Mouse (Mus musculus): Measurements from ENCODE around the gene Fam198b. TPM values are rescaled to one million over a fixed set of nuclear protein-coding genes. Genes with fewer than 3 reads are reported as not detected.

Gene Fam198b
- polyA plus RNA-seq, 1 experiment from 2014 or later: 1.4 TPM

GRCm38 (mm10) chr3:79878350-79878749 is 6.0 kb upstream of the Fam198b start:
- Histone ChIP-seq H3K4me2 (ENCODE audit: low read length) (no peak overlapping the region), H3K27me3 (replicated peaks; ENCODE audit: control insufficient read depth, insufficient read depth, low read length) (no peaks in the 10 kb centered on the region), H3K4me1 (replicated peaks; ENCODE audit: control insufficient read depth, insufficient read depth, low read length) (0 out of 2 replicates have a peak, but pooled peaks cover 2% of the 10 kb centered on the region), H3K36me3 (ENCODE audit: control insufficient read depth, insufficient read depth) (no peaks in the 10 kb centered on the region), H3K4me3 (replicated peaks; ENCODE audit: low read length) (no peak overlapping the region), H3K9me3 (ENCODE audit: control insufficient read depth, low read length) (no peaks in the 10 kb centered on the region), H3K27ac (ENCODE audit: low read length) (no peak overlapping the region), H3K9ac (replicated peaks; ENCODE audit: low read depth, low read length) (no peak overlapping the region)
- WGBS: 77% methylated on average over 3 of the region's 3 CpGs
- no peak for ATAC-seq

GRCm38 (mm10) chr3:79879246-79879645 is 5.1 kb upstream of the Fam198b start:
- Histone ChIP-seq H3K27ac (ENCODE audit: low read length) (no peak overlapping the region), H3K9me3 (ENCODE audit: control insufficient read depth, low read length) (no peaks in the 10 kb centered on the region), H3K27me3 (replicated peaks; ENCODE audit: control insufficient read depth, insufficient read depth, low read length) (no peaks in the 10 kb centered on the region), H3K4me3 (replicated peaks; ENCODE audit: low read length) (no peak overlapping the region), H3K4me2 (ENCODE audit: low read length) (no peak overlapping the region), H3K36me3 (ENCODE audit: control insufficient read depth, insufficient read depth) (no peaks in the 10 kb centered on the region), H3K9ac (replicated peaks; ENCODE audit: low read depth, low read length) (0 out of 2 replicates have a peak overlapping the region, but pooled peaks have one; percentile 14), H3K4me1 (replicated peaks; ENCODE audit: control insufficient read depth, insufficient read depth, low read length) (0 out of 2 replicates have a peak, but pooled peaks cover 2% of the 10 kb centered on the region)
- no peak for ATAC-seq
- WGBS: 52% methylated on average over 9 of the region's 9 CpGs

- Histone ChIP-seq H3K9ac (replicated peaks; ENCODE audit: low read depth, low read length) (no peak overlapping the region), H3K9me3 (ENCODE audit: control insufficient read depth, low read length) (no peaks in the 10 kb centered on the region), H3K27me3 (replicated peaks; ENCODE audit: control insufficient read depth, insufficient read depth, low read length) (no peaks in the 10 kb centered on the region), H3K4me1 (replicated peaks; ENCODE audit: control insufficient read depth, insufficient read depth, low read length) (peaks cover 5% of the 10 kb centered on the region; the same call in 1 of the 2 replicates), H3K27ac (ENCODE audit: low read length) (no peak overlapping the region), H3K4me3 (replicated peaks; ENCODE audit: low read length) (no peak overlapping the region), H3K4me2 (ENCODE audit: low read length) (no peak overlapping the region), H3K36me3 (ENCODE audit: control insufficient read depth, insufficient read depth) (no peaks in the 10 kb centered on the region)
- 44% methylated on average over 2 of the region's 2 CpGs for WGBS
- no peak for ATAC-seq
Measured at GRCm38 (mm10) chr3:79881645-79882044, 2.7 kb upstream of the Fam198b start.

DNA sequence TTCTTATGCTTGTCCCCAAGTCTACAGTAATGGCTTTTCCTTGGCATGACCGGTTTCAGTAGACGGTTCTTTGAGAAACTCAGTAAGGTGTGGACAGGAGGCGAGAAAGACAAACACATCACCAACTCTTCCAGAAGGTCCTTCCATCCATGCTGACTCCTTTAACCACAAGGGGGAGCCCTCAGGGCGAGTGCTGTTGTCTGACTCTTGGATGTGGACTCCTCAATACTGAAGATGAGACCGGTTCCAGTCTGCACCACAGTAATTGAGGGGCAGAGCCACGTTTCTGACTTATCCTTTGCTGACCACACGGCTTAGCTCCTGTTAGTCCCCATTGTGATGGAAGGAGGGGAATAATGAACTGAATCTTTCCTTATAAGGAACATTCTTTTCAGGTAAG is 1.2 kb upstream of the Fam198b start:
- Histone ChIP-seq H3K36me3 (ENCODE audit: control insufficient read depth, insufficient read depth) (no peaks in the 10 kb centered on the region), H3K9me3 (ENCODE audit: control insufficient read depth, low read length) (no peaks in the 10 kb centered on the region), H3K9ac (replicated peaks; ENCODE audit: low read depth, low read length) (no peak overlapping the region), H3K4me2 (ENCODE audit: low read length) (no peak overlapping the region), H3K4me1 (replicated peaks; ENCODE audit: control insufficient read depth, insufficient read depth, low read length) (peaks cover 11% of the 10 kb centered on the region), H3K4me3 (replicated peaks; ENCODE audit: low read length) (no peak overlapping the region), H3K27ac (ENCODE audit: low read length) (no peak overlapping the region), H3K27me3 (replicated peaks; ENCODE audit: control insufficient read depth, insufficient read depth, low read length) (no peaks in the 10 kb centered on the region)
- no peak for ATAC-seq
- 51% methylated on average over 7 of the region's 7 CpGs for WGBS

- Histone ChIP-seq H3K27ac (ENCODE audit: low read length) (no peak overlapping the region), H3K4me1 (replicated peaks; ENCODE audit: control insufficient read depth, insufficient read depth, low read length) (peaks cover 9% of the 10 kb centered on the region), H3K36me3 (ENCODE audit: control insufficient read depth, insufficient read depth) (no peaks in the 10 kb centered on the region), H3K9ac (replicated peaks; ENCODE audit: low read depth, low read length) (no peak overlapping the region), H3K9me3 (ENCODE audit: control insufficient read depth, low read length) (no peaks in the 10 kb centered on the region), H3K4me3 (replicated peaks; ENCODE audit: low read length) (no peak overlapping the region), H3K4me2 (ENCODE audit: low read length) (no peak overlapping the region), H3K27me3 (replicated peaks; ENCODE audit: control insufficient read depth, insufficient read depth, low read length) (no peaks in the 10 kb centered on the region)
- 52% methylated on average over 9 of the region's 9 CpGs for WGBS
- no peak; the same call in 1 of the 2 replicates for ATAC-seq
Measured at GRCm38 (mm10) chr3:79884761-79885189, 442 bp downstream of the Fam198b start.

DNA sequence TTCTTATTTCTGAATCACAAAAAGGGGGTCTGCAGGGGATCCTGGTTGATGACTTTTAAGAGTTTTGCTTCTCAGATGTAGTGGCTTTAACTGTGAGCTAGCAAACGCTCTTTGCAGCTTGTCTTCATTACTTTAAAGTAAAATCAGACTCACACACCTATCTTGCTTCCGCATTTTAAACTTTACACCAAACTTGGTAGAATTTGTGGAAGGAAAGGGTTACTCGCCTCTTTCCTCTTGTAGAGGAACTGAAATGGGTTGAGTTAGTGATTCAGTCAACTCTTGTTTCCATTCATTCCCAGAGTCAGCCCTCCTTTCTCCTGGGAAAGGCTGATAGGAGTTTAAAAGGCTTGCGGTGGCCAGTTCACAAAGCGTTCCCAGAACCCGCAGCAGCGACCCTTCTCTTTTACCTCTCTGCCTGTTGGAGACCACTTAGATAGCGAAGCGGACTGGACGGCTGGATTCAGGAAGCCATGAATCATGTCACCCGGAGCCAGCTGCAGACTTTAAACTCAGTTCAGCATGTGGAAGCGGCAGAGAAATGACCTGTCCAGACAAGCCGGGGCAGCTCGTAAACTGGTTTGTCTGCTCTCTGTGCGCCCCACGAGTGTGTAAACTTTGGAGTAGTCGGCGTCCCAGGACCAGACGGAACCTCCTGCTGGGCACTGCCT is 1.5 kb downstream of the Fam198b start:
- WGBS: 72% methylated on average over 19 of the region's 19 CpGs
- Histone ChIP-seq H3K27me3 (replicated peaks; ENCODE audit: control insufficient read depth, insufficient read depth, low read length) (no peaks in the 10 kb centered on the region), H3K9ac (replicated peaks; ENCODE audit: low read depth, low read length) (no peak overlapping the region), H3K27ac (ENCODE audit: low read length) (no peak overlapping the region), H3K9me3 (ENCODE audit: control insufficient read depth, low read length) (no peaks in the 10 kb centered on the region), H3K36me3 (ENCODE audit: control insufficient read depth, insufficient read depth) (no peaks in the 10 kb centered on the region), H3K4me1 (replicated peaks; ENCODE audit: control insufficient read depth, insufficient read depth, low read length) (peaks cover 9% of the 10 kb centered on the region), H3K4me3 (replicated peaks; ENCODE audit: low read length) (no peak overlapping the region), H3K4me2 (ENCODE audit: low read length) (no peak overlapping the region)
- ATAC-seq: 0 out of 2 replicates have a peak, but pooled peaks have one; percentile 3

DNA sequence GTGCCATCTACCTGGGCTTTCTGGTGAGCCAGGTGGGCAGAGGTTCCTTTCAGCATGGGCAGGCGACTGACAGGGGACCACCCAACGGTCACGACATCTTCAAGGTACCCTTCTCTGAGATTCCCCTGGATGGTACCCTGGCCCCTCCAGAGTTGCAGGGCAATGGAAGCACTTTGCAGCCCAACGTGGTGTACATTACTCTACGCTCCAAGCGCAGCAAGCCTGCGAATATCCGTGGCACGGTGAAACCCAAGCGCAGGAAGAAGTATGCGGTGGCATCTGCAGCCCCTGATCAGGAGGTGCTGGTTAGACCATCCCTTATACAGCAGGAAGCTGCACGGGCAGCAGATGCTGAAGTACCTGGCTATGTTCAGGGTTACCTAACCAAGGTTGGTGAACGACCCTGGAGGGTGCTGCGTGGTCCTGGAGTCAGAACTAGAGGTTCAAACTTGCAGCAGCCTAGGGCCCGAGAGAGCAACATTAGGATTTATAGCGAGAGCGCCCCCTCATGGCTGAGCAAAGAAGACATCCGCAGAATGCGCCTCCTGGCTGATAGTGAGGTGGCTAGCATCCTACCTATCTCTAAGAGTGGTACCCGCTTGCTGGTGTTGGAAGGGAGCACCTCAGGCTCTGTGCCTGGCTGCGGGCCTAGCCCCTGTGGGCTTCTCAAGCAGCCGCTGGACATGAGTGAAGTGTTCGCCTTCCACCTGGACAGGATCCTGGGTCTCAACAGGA is 2.2 kb downstream of the Fam198b start:
- no peaks in the 10 kb centered on the region for H3K9me3 ChIP-seq (ENCODE audit: control insufficient read depth, low read length)
- H3K4me2 ChIP-seq (ENCODE audit: low read length): no peak overlapping the region
- H3K9ac ChIP-seq (replicated peaks; ENCODE audit: low read depth, low read length): no peak overlapping the region; the same call in 1 of the 2 replicates
- no peaks in the 10 kb centered on the region for H3K27me3 ChIP-seq (replicated peaks; ENCODE audit: control insufficient read depth, insufficient read depth, low read length)
- H3K27ac ChIP-seq (ENCODE audit: low read length): peak overlapping the region; percentile 70
- H3K4me1 ChIP-seq (replicated peaks; ENCODE audit: control insufficient read depth, insufficient read depth, low read length): peaks cover 9% of the 10 kb centered on the region
- 91% methylated on average over 23 of the region's 23 CpGs for WGBS
- no peak overlapping the region for H3K4me3 ChIP-seq (replicated peaks; ENCODE audit: low read length)
- H3K36me3 ChIP-seq (ENCODE audit: control insufficient read depth, insufficient read depth): no peaks in the 10 kb centered on the region
- peak; percentile 47 for ATAC-seq

DNA sequence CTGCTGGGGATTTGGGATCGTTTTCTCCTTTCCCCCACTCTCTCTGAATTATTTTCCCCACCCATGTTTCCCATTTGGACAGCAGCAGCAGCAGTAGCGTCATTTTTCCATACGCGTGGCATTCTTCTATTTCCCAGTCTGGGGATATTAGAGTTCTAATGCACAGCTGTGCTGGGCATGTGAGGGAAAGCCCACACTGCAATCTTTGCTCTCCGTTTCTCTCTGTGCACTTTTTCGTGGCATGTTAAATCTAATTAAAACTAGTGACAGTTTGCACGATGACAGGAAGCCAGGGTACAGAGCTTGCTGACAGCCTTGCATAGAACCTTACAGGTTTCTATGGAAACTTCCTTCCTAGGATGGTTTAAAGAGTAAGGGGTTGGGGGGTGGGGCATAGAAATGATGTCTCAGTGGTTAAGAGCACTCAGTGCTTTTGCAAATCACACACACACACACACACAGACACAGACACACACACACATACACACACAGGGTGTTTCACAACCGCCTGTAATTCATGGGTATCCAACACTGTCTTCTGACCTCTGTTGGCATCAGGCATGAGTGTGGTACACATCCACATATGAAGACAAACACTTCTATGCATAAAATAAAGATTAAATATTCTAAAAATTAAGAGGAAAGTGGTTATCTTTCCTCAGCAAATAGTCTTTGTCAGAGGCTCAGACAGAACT is 3.0 kb downstream of the Fam198b start:
- no peak overlapping the region for H3K4me3 ChIP-seq (replicated peaks; ENCODE audit: low read length)
- peaks cover 9% of the 10 kb centered on the region for H3K4me1 ChIP-seq (replicated peaks; ENCODE audit: control insufficient read depth, insufficient read depth, low read length)
- ATAC-seq: peak; percentile 85
- no peaks in the 10 kb centered on the region for H3K27me3 ChIP-seq (replicated peaks; ENCODE audit: control insufficient read depth, insufficient read depth, low read length)
- no peaks in the 10 kb centered on the region for H3K9me3 ChIP-seq (ENCODE audit: control insufficient read depth, low read length)
- H3K9ac ChIP-seq (replicated peaks; ENCODE audit: low read depth, low read length): no peak overlapping the region; the same call in 1 of the 2 replicates
- H3K36me3 ChIP-seq (ENCODE audit: control insufficient read depth, insufficient read depth): no peaks in the 10 kb centered on the region
- H3K27ac ChIP-seq (ENCODE audit: low read length): peak overlapping the region; percentile 70
- WGBS: 58% methylated on average over 8 of the region's 8 CpGs
- H3K4me2 ChIP-seq (ENCODE audit: low read length): no peak overlapping the region; the same call in 1 of the 2 replicates

GRCm38 (mm10) chr3:79887966-79888365 is 3.6 kb downstream of the Fam198b start:
- 92% methylated on average over 2 of the region's 2 CpGs for WGBS
- H3K4me3 ChIP-seq (replicated peaks; ENCODE audit: low read length): no peak overlapping the region
- no peak for ATAC-seq
- no peaks in the 10 kb centered on the region for H3K27me3 ChIP-seq (replicated peaks; ENCODE audit: control insufficient read depth, insufficient read depth, low read length)
- no peaks in the 10 kb centered on the region for H3K36me3 ChIP-seq (ENCODE audit: control insufficient read depth, insufficient read depth)
- peaks cover 9% of the 10 kb centered on the region for H3K4me1 ChIP-seq (replicated peaks; ENCODE audit: control insufficient read depth, insufficient read depth, low read length)
- no peak overlapping the region for H3K9ac ChIP-seq (replicated peaks; ENCODE audit: low read depth, low read length)
- H3K27ac ChIP-seq (ENCODE audit: low read length): no peak overlapping the region
- no peaks in the 10 kb centered on the region for H3K9me3 ChIP-seq (ENCODE audit: control insufficient read depth, low read length)
- no peak overlapping the region for H3K4me2 ChIP-seq (ENCODE audit: low read length)

Measured in forebrain, embryonic 16.5 days (tissue).